Mouse (Mus musculus): ENCODE data around the gene Hist1h1c. TPM values are rescaled to one million over a fixed set of nuclear protein-coding genes. Genes with fewer than 3 reads are reported as not detected.
"Not testable (repeated sequence)": the region's sequence is repeated elsewhere in the genome, so short reads cannot be mapped to it uniquely, and the experiment has no call there.

Gene Hist1h1c
- polyA plus RNA-seq, 1 experiment from 2014 or later = 107 TPM

- Histone ChIP-seq H3K9me3 (ENCODE audit: control insufficient read depth) (no peaks in the 10 kb centered on the region), H3K27ac (ENCODE audit: low read depth, low read length) (peak overlapping the region; percentile 85), H3K36me3 (ENCODE audit: control insufficient read depth, insufficient read depth) (no peaks in the 10 kb centered on the region), H3K27me3 (replicated peaks; ENCODE audit: control insufficient read depth, insufficient read depth, low read length) (no peaks in the 10 kb centered on the region), H3K9ac (ENCODE audit: low read depth, low read length) (peak overlapping the region; percentile 62; the same call in 1 of the 2 replicates), H3K4me2 (replicated peaks; ENCODE audit: low read depth) (peak overlapping the region; percentile 88), H3K4me1 (replicated peaks; ENCODE audit: control insufficient read depth, insufficient read depth, low read length) (peaks cover 12% of the 10 kb centered on the region), H3K4me3 (ENCODE audit: low read depth, low read length) (peak overlapping the region; percentile 52)
- TF ChIP-seq CTCF (IDR thresholded peaks at IDR 0.05; ENCODE audit: low read depth) = no peak
- WGBS = under 1% methylated on average over 10 of the region's 10 CpGs
- no peak for ATAC-seq
These were observed 24.6 kb downstream of the Hist1h1c start for GRCm38 (mm10) chr13:23763242-23763585.

DNA sequence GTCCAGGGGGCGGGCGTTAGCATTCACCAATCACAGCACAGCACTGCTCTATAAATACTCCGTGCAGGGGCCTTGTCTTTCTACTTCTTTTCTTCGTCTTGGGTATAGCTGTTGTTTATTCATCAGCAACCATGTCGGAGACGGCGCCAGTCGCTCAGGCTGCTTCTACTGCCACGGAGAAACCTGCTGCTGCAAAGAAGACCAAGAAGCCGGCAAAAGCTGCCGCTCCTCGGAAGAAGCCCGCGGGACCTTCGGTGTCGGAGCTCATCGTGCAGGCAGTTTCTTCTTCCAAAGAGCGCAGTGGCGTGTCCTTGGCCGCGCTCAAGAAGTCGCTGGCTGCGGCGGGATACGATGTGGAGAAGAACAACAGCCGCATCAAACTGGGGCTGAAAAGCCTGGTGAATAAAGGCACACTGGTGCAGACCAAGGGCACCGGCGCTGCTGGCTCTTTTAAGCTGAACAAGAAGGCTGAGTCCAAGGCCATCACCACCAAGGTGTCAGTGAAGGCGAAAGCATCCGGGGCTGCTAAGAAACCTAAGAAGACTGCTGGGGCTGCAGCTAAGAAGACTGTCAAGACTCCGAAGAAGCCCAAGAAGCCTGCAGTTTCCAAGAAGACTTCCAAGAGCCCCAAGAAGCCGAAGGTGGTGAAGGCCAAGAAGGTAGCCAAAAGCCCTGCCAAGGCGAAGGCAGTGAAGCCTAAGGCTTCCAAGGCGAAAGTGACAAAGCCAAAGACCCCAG lies 25.1 kb downstream of the Hist1h1c start, which contains the start of gene Hist1h1a:
Hist1h1a (plus strand) TSS at position 81 of the 738 bp plus-strand sequence.
- Histone ChIP-seq H3K36me3 (ENCODE audit: control insufficient read depth, insufficient read depth) (no peaks in the 10 kb centered on the region), H3K4me1 (replicated peaks; ENCODE audit: control insufficient read depth, insufficient read depth, low read length) (peaks cover 12% of the 10 kb centered on the region), H3K4me2 (replicated peaks; ENCODE audit: low read depth) (peak within 1 kb of the TSS; percentile 88), H3K4me3 (ENCODE audit: low read depth, low read length) (peak within 1 kb of the TSS; percentile 52), H3K9me3 (ENCODE audit: control insufficient read depth) (no peaks in the 10 kb centered on the region), H3K27me3 (replicated peaks; ENCODE audit: control insufficient read depth, insufficient read depth, low read length) (no peaks in the 10 kb centered on the region), H3K9ac (ENCODE audit: low read depth, low read length) (peak within 1 kb of the TSS; percentile 62), H3K27ac (ENCODE audit: low read depth, low read length) (peak within 1 kb of the TSS; percentile 85)
- TF ChIP-seq CTCF (IDR thresholded peaks at IDR 0.05; ENCODE audit: low read depth) = no peak
- ATAC-seq = peak; percentile 57
- 5% methylated on average over 34 of the region's 34 CpGs for WGBS

DNA sequence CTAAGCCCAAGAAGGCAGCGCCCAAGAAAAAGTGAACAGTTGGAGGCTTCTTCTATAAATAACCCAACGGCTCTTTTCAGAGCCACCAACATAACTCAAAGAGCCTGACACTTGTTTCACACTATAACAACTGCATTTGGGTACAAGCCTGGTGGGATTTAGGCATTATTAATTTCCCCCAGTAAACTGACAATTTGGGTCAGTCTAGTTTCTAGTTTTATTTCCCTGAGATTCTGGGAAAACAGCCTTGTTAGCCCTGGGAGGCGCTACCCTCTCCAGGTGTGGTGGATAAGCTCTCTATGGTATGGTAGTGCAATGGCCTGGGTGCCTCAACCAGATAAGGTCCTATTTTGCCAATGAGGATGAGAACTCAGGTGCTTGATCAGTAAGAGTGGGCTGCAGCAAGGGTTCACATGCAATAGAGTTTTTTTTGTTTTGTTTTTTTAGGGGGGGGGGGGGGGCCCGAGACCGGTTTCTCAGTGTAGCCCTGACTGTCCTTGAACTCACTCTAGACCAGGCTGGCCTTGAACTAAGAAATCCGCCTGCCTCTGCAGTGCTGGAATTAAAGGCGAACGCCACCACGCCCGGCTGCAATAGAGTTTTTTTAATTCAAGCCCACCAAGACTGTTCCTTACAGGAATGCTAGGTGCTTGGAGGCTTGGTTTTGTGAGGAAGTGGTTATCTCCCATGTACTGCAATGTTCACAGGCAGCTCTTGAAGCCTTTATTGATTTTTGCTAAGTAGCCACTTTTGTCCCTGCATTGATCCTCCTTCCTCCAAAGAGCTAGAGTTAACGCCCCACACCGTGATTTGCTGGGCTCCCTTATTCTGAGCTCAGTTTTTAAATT lies 25.9 kb downstream of the Hist1h1c start:
- Histone ChIP-seq H3K4me3 (ENCODE audit: low read depth, low read length) (peak overlapping the region; percentile 52), H3K4me2 (replicated peaks; ENCODE audit: low read depth) (peak overlapping the region; percentile 88), H3K36me3 (ENCODE audit: control insufficient read depth, insufficient read depth) (no peaks in the 10 kb centered on the region), H3K27me3 (replicated peaks; ENCODE audit: control insufficient read depth, insufficient read depth, low read length) (no peaks in the 10 kb centered on the region), H3K4me1 (replicated peaks; ENCODE audit: control insufficient read depth, insufficient read depth, low read length) (peaks cover 12% of the 10 kb centered on the region), H3K9me3 (ENCODE audit: control insufficient read depth) (no peaks in the 10 kb centered on the region), H3K9ac (ENCODE audit: low read depth, low read length) (peak overlapping the region; percentile 62; the same call in 1 of the 2 replicates), H3K27ac (ENCODE audit: low read depth, low read length) (peak overlapping the region; percentile 85; the same call in 1 of the 2 replicates)
- no peak for ATAC-seq
- 47% methylated on average over 12 of the region's 12 CpGs for WGBS
- no peak for TF ChIP-seq CTCF (IDR thresholded peaks at IDR 0.05; ENCODE audit: low read depth)

DNA sequence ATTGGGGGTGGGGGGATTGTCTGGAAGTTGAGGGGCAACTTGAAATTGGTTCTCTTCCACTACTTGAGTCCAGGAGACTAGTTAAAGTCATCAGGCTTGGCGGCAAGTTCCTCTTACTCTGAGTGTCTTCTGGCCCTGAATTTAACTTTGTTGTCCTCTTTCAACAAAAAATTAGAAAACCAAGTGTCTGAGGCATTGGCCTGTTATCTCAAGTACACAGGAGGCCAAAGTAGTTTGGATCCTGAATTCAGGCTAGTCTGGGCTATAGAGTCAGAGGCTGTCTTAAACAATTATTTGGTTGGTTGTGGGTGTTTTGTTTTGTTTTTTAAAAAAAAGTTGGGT lies 26.5 kb downstream of the Hist1h1c start:
- H3K9me3 ChIP-seq (ENCODE audit: control insufficient read depth) = no peaks in the 10 kb centered on the region
- WGBS = 87% methylated on average over 1 of the region's 1 CpGs
- no peak overlapping the region for H3K4me3 ChIP-seq (ENCODE audit: low read depth, low read length)
- H3K27me3 ChIP-seq (replicated peaks; ENCODE audit: control insufficient read depth, insufficient read depth, low read length) = no peaks in the 10 kb centered on the region
- peaks cover 10% of the 10 kb centered on the region for H3K4me1 ChIP-seq (replicated peaks; ENCODE audit: control insufficient read depth, insufficient read depth, low read length)
- no peak for ATAC-seq
- H3K9ac ChIP-seq (ENCODE audit: low read depth, low read length) = no peak overlapping the region
- no peak for TF ChIP-seq CTCF (IDR thresholded peaks at IDR 0.05; ENCODE audit: low read depth)
- H3K4me2 ChIP-seq (replicated peaks; ENCODE audit: low read depth) = no peak overlapping the region
- no peaks in the 10 kb centered on the region for H3K36me3 ChIP-seq (ENCODE audit: control insufficient read depth, insufficient read depth)
- no peak overlapping the region for H3K27ac ChIP-seq (ENCODE audit: low read depth, low read length)

GRCm38 (mm10) chr13:23766772-23767171 lies 28.2 kb downstream of the Hist1h1c start:
- Histone ChIP-seq H3K9ac (ENCODE audit: low read depth, low read length) (no peak overlapping the region), H3K4me2 (replicated peaks; ENCODE audit: low read depth) (no peak overlapping the region), H3K9me3 (ENCODE audit: control insufficient read depth) (no peaks in the 10 kb centered on the region), H3K4me3 (ENCODE audit: low read depth, low read length) (no peak overlapping the region), H3K4me1 (replicated peaks; ENCODE audit: control insufficient read depth, insufficient read depth, low read length) (peaks cover 7% of the 10 kb centered on the region; the same call in 1 of the 2 replicates), H3K27ac (ENCODE audit: low read depth, low read length) (no peak overlapping the region), H3K27me3 (replicated peaks; ENCODE audit: control insufficient read depth, insufficient read depth, low read length) (no peaks in the 10 kb centered on the region), H3K36me3 (ENCODE audit: control insufficient read depth, insufficient read depth) (no peaks in the 10 kb centered on the region)
- no peak for TF ChIP-seq CTCF (IDR thresholded peaks at IDR 0.05; ENCODE audit: low read depth)
- ATAC-seq = no peak

DNA sequence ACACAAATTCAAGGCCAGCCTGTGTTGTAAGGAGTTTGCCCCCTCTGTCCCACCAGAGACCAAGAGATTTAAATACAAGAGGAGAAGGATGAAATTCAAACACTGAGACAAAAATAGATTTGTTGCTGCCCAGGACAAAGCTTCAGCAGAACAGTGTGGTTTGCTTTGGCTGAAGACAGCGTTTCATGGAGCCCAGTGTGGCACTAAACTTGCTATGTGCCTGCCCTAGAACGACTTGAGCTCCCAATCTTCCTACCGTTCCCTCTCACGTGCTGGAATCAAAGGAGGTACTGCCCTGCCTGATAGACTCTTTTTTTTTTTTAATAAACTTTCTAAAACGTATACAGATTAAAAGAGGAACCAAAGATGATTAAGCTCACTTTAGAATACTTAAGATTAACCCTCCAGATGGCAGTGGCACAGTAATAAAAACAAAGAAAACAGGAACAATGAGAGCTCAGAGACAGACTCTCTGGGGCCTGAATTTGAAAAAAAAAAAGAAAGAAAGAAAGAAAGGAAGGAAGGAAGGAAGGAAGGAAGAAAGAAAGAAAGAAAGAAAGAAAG lies 30.3 kb downstream of the Hist1h1c start:
- 57% methylated on average over 5 of the region's 5 CpGs for WGBS
- no peak for TF ChIP-seq CTCF (IDR thresholded peaks at IDR 0.05; ENCODE audit: low read depth)
- Histone ChIP-seq H3K9me3 (ENCODE audit: control insufficient read depth) (no peaks in the 10 kb centered on the region), H3K4me2 (replicated peaks; ENCODE audit: low read depth) (no peak overlapping the region), H3K36me3 (ENCODE audit: control insufficient read depth, insufficient read depth) (no peaks in the 10 kb centered on the region), H3K9ac (ENCODE audit: low read depth, low read length) (no peak overlapping the region), H3K27me3 (replicated peaks; ENCODE audit: control insufficient read depth, insufficient read depth, low read length) (no peaks in the 10 kb centered on the region), H3K4me3 (ENCODE audit: low read depth, low read length) (no peak overlapping the region), H3K27ac (ENCODE audit: low read depth, low read length) (no peak overlapping the region), H3K4me1 (replicated peaks; ENCODE audit: control insufficient read depth, insufficient read depth, low read length) (peaks cover 5% of the 10 kb centered on the region; the same call in 1 of the 2 replicates)
- ATAC-seq = no peak

DNA sequence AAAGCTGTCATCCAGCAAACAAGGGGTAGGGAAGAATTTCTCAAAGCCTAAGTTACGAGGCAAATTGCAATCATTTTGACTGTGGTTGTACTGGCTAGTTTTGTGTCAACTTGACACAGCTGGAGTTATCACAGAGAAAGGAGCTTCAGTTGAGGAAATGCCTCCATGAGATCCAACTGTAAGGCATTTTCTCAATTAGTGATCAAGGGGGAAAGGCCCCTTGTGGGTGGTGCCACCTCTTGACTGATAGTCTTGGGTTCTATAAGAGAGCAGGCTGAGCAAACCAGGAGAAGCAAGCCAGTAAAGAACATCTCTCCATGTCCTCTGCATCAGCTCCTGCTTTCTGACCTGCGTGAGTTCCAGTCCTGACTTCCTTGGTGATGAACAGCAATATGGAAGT lies 31.0 kb downstream of the Hist1h1c start, which contains the start of gene Trim38:
Trim38 (plus strand) TSS at position 301 of the 400 bp plus-strand sequence.
- H3K36me3 ChIP-seq (ENCODE audit: control insufficient read depth, insufficient read depth); H3K4me2 ChIP-seq (replicated peaks; ENCODE audit: low read depth); H3K27ac ChIP-seq (ENCODE audit: low read depth, low read length); H3K4me1 ChIP-seq (replicated peaks; ENCODE audit: control insufficient read depth, insufficient read depth, low read length); H3K4me3 ChIP-seq (ENCODE audit: low read depth, low read length); H3K9me3 ChIP-seq (ENCODE audit: control insufficient read depth); H3K27me3 ChIP-seq (replicated peaks; ENCODE audit: control insufficient read depth, insufficient read depth, low read length); H3K9ac ChIP-seq (ENCODE audit: low read depth, low read length); ATAC-seq: not testable (repeated sequence)
- WGBS = 88% methylated on average over 2 of the region's 2 CpGs

All from intestine, postnatal 0 days (tissue).